Mouse (Mus musculus) midbrain, embryonic 11.5 days (tissue): ENCODE measurements around the gene T2. TPM values are rescaled to one million over a fixed set of nuclear protein-coding genes. Genes with fewer than 3 reads are reported as not detected.

Experiments used
- ATAC-seq: fragments of 200-750 bp; cut with Nextera tagmentation; 2 replicates; pipeline ENCODE4 v1.8.0; 2017; ENCODE audit warnings: moderate TSS enrichment, moderate library complexity; ENCODE audit not compliant: low FRiP score
- DNase-seq: peaks from one replicate; pipeline ENCODE4 v3.0.0; 2015; ENCODE audit warnings: low spot score; ENCODE audit errors: missing footprints
- H3K27ac ChIP-seq: fragments of 300-500 bp; sonication (generic); 2 replicates; pipeline ENCODE4 v1.5.1; 2014; ENCODE audit warnings: low read depth, low read length
- H3K27me3 ChIP-seq: fragments of 300-500 bp; sonication (generic); 2 replicates; pipeline ENCODE4 v1.6.1; 2014; ENCODE audit warnings: mild to moderate bottlenecking, low read length, moderate library complexity, mixed read lengths; ENCODE audit not compliant: control insufficient read depth, insufficient read depth
- H3K36me3 ChIP-seq: fragments of 300-500 bp; sonication (generic); 2 replicates; pipeline ENCODE4 v1.6.1; 2014; ENCODE audit warnings: mild to moderate bottlenecking, low read length, moderate library complexity, mixed read lengths; ENCODE audit not compliant: control insufficient read depth, insufficient read depth
- H3K4me1 ChIP-seq: fragments of 300-500 bp; sonication (generic); 2 replicates; pipeline ENCODE4 v1.6.1; 2014; ENCODE audit warnings: low read length; ENCODE audit not compliant: control insufficient read depth, insufficient read depth
- H3K4me2 ChIP-seq: fragments of 300-500 bp; sonication (generic); 2 replicates; pipeline ENCODE4 v1.6.1; 2014; ENCODE audit warnings: mild to moderate bottlenecking, moderate library complexity
- H3K4me3 ChIP-seq: fragments of 300-500 bp; sonication (generic); 2 replicates; pipeline ENCODE4 v1.5.1; 2014; ENCODE audit warnings: low read depth, low read length
- H3K9ac ChIP-seq: fragments of 300-500 bp; sonication (generic); 2 replicates; pipeline ENCODE4 v1.6.1; 2014; ENCODE audit warnings: low read length
- H3K9me3 ChIP-seq: fragments of 300-500 bp; sonication (generic); 2 replicates; pipeline ENCODE4 v1.6.1; 2016; ENCODE audit warnings: low read length; ENCODE audit not compliant: control insufficient read depth
- WGBS: fragments of 180-500 bp; shearing (Covaris S2); extraction: QIAGEN DNeasy Blood & Tissue Kit; methylation state at CpG from one replicate; pipeline ENCODE4 v1.1.7; 2014; 5-methylcytosine and 5-hydroxymethylcytosine counted together
- polyA plus RNA-seq: library from polyadenylated mRNA; unstranded; fragments of >200 nt; fragmentation: Nextera tagmentation; extraction: Ambion mirVana; gene quantifications from 2 replicates; pipeline ENCODE4 v1.2.1, GENCODE M21; 2014

Gene T2
- polyA plus RNA-seq, 1 experiment from 2014 or later, result 0.18 TPM

DNA sequence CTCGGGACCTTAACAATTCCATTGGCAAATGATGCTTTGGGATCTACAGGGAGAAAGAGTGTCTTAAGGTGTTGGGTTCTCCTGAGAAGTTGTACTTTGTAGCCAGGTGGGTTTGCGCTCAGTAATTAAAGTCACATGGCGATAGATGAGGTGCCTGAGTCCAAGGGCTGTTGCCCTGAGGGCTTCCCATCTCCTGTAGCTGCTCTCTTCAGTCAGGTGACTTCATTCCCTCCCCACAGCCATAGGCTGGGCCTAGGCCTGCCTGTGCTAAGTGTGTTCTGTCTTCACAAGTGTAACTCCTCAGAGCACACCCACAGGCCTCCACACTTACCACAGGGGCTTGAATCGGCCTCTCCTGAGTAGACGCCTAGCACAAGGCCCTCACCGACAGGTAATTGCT, 1.7 kb downstream of the T2 start:
- no peak overlapping the region for H3K4me3 ChIP-seq
- no peak overlapping the region for H3K27ac ChIP-seq
- DNase-seq, result no peak
- H3K36me3 ChIP-seq, result no peaks in the 10 kb centered on the region
- H3K27me3 ChIP-seq, result no peaks in the 10 kb centered on the region
- H3K4me1 ChIP-seq, result 0 out of 2 replicates have a peak, but pooled peaks cover 2% of the 10 kb centered on the region
- no peak for ATAC-seq
- no peak overlapping the region for H3K4me2 ChIP-seq
- H3K9ac ChIP-seq, result no peak overlapping the region
- 90% methylated on average over 6 of the region's 6 CpGs for WGBS
- H3K9me3 ChIP-seq, result no peaks in the 10 kb centered on the region

- WGBS, result 91% methylated on average over 5 of the region's 5 CpGs
- H3K4me2 ChIP-seq, result no peak overlapping the region
- H3K9ac ChIP-seq, result no peak overlapping the region
- ATAC-seq (no peak), DNase-seq (no peak)
- no peaks in the 10 kb centered on the region for H3K27me3 ChIP-seq
- H3K36me3 ChIP-seq, result no peaks in the 10 kb centered on the region
- H3K4me1 ChIP-seq, result 0 out of 2 replicates have a peak, but pooled peaks cover 4% of the 10 kb centered on the region
- no peaks in the 10 kb centered on the region for H3K9me3 ChIP-seq
- no peak overlapping the region for H3K27ac ChIP-seq
- no peak overlapping the region for H3K4me3 ChIP-seq
These were observed 5.1 kb downstream of the T2 start for GRCm38 (mm10) chr17:8360876-8361275.

GRCm38 (mm10) chr17:8361281-8362103, 5.7 kb downstream of the T2 start:
- DNase-seq, result no peak
- Histone ChIP-seq H3K36me3 (no peaks in the 10 kb centered on the region), H3K4me2 (no peak overlapping the region), H3K9ac (no peak overlapping the region), H3K9me3 (no peaks in the 10 kb centered on the region), H3K27me3 (no peaks in the 10 kb centered on the region), H3K4me3 (no peak overlapping the region), H3K4me1 (peaks cover 7% of the 10 kb centered on the region), H3K27ac (no peak overlapping the region)
- no peak for ATAC-seq
- WGBS, result 77% methylated on average over 10 of the region's 10 CpGs

DNA sequence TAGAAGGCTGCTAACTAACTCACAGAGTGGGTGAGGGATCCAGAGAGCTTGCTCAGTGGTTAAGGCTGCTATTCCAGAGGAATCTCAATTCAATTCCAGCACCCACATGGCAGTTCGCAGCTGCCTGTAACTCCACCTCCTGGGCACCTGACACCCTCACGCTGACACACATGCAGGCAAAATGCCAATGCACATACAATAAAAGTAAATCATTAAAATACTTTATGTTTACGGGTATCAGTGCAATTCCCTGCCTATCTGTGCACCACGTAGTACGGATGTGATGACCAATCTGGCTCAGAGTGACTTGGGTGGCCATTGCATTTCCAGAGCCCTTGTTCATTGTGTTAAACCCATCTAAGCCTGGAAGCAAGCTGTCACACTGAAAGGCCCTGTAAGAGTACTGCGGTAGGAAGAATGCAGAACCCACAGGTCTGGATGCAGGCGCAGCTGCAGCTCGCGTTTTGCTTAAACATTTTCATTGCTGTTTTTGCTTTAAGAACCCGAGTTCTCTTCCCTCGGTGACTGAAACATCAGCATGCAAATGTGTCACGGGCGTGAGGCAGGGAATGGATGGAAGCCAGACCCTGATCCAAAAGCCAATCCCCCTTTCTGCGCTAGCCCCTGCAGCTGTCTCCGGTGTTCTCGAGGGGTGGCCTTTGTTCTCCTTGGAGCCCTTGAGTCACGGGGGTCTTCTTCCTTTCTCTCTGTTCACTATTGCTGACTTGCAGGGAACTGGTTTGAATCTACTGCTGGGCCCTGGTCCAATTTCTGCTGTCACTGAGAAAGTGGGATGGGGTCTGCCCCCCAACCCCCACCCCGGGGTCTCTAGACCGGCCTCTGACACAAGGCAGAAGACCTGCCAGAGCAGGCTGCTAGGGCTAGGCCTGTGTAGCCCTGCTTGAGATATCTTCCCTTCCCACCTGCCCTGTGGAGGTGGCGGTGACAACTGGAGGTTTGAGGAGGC, 12.0 kb downstream of the T2 start:
- peak; percentile 94 for DNase-seq
- peak; percentile 60 for ATAC-seq
- peak overlapping the region; percentile 96 for H3K27ac ChIP-seq
- H3K27me3 ChIP-seq, result no peaks in the 10 kb centered on the region
- H3K4me3 ChIP-seq, result no peak overlapping the region
- H3K4me1 ChIP-seq, result peaks cover 52% of the 10 kb centered on the region
- peak overlapping the region; percentile 64 for H3K9ac ChIP-seq
- H3K36me3 ChIP-seq, result no peaks in the 10 kb centered on the region
- no peaks in the 10 kb centered on the region for H3K9me3 ChIP-seq
- H3K4me2 ChIP-seq, result peak overlapping the region; percentile 37
- WGBS, result 15% methylated on average over 20 of the region's 20 CpGs

GRCm38 (mm10) chr17:8368570-8368969, 12.8 kb downstream of the T2 start:
- DNase-seq (peak; percentile 93), ATAC-seq (peak; percentile 66)
- H3K9me3 ChIP-seq, result no peaks in the 10 kb centered on the region
- 7% methylated on average over 8 of the region's 8 CpGs for WGBS
- no peak overlapping the region for H3K4me3 ChIP-seq
- H3K27ac ChIP-seq, result peak overlapping the region; percentile 96
- H3K4me2 ChIP-seq, result peak overlapping the region; percentile 37
- H3K4me1 ChIP-seq, result peaks cover 54% of the 10 kb centered on the region
- H3K9ac ChIP-seq, result peak overlapping the region; percentile 64
- H3K36me3 ChIP-seq, result no peaks in the 10 kb centered on the region
- no peaks in the 10 kb centered on the region for H3K27me3 ChIP-seq

- no peak for DNase-seq
- Histone ChIP-seq H3K27me3 (no peaks in the 10 kb centered on the region), H3K9ac (no peak overlapping the region), H3K4me1 (peaks cover 54% of the 10 kb centered on the region), H3K36me3 (no peaks in the 10 kb centered on the region), H3K4me2 (no peak overlapping the region), H3K4me3 (no peak overlapping the region), H3K27ac (peak overlapping the region; percentile 96), H3K9me3 (no peaks in the 10 kb centered on the region)
- no peak for ATAC-seq
- WGBS, result 54% methylated on average over 2 of the region's 2 CpGs
These were observed 13.4 kb downstream of the T2 start for GRCm38 (mm10) chr17:8369171-8369570.

DNA sequence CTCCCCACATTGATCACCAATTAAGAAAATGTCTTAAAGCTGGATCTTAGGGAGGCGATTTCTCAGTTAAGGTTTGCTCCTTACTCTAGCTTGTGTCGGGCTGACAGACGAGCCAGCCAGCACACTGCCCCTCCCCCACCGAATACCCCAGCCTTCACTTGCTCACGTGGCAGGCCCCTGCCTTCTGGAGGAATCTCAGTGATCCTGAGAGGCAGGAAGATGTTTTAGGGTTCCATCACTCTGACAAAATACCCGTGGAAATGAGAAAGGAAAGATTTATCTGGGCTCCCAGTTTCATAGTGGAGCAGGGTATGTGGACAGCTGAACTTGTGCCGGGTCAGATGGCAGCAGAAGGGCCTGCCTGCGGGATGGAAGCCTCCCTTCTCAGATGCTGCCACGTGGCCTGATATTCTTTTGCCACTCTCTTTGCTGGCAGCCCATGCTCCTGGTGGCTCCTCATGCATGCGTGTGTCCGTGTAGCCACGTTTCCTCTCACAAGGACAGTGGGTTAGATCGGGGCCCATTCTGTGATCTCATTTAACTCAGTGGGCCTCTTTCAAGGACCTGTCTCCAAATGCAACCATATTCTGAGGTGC, 14.9 kb downstream of the T2 start:
- ATAC-seq, result no peak
- Histone ChIP-seq H3K27me3 (no peaks in the 10 kb centered on the region), H3K4me2 (no peak overlapping the region), H3K9ac (peak overlapping the region; percentile 79), H3K4me3 (no peak overlapping the region), H3K9me3 (no peaks in the 10 kb centered on the region), H3K27ac (peak overlapping the region; percentile 94), H3K4me1 (peaks cover 56% of the 10 kb centered on the region), H3K36me3 (no peaks in the 10 kb centered on the region)
- 19% methylated on average over 13 of the region's 13 CpGs for WGBS
- peak; percentile 95 for DNase-seq

GRCm38 (mm10) chr17:8371834-8372233, 16.0 kb downstream of the T2 start:
- H3K27ac ChIP-seq, result peak overlapping the region; percentile 94
- DNase-seq, result peak; percentile 98
- no peaks in the 10 kb centered on the region for H3K9me3 ChIP-seq
- no peaks in the 10 kb centered on the region for H3K36me3 ChIP-seq
- peak overlapping the region; percentile 61 for H3K4me2 ChIP-seq
- H3K4me3 ChIP-seq, result peak overlapping the region; percentile 30
- ATAC-seq, result peak; percentile 82
- H3K4me1 ChIP-seq, result peaks cover 53% of the 10 kb centered on the region
- 0% methylated on average over 7 of the region's 7 CpGs for WGBS
- peak overlapping the region; percentile 79 for H3K9ac ChIP-seq
- H3K27me3 ChIP-seq, result no peaks in the 10 kb centered on the region
